Mouse (Mus musculus) hindbrain, embryonic 11.5 days (tissue): ENCODE measurements at regions not wholly inside any gene's neighbourhood (a gene's known extent, or its start where the extent isn't known, plus 50 kb on each side); places are given as distances from the start of the nearest gene placed in this dataset.

Experiments
- ATAC-seq: fragments of 200-750 bp; cut with Nextera tagmentation; 2 replicates; pipeline ENCODE4 v1.8.0; 2017; ENCODE audit warnings: mild to moderate bottlenecking, moderate TSS enrichment, moderate library complexity; ENCODE audit not compliant: low FRiP score
- DNase-seq: peaks from one replicate; pipeline ENCODE4 v3.0.0-alpha.2; 2015; ENCODE audit warnings: low spot score
- H3K27ac ChIP-seq: fragments of 300-500 bp; sonication (generic); 2 replicates; pipeline ENCODE4 v1.5.1; 2014; ENCODE audit warnings: mild to moderate bottlenecking, low read depth, low read length
- H3K27me3 ChIP-seq: fragments of 300-500 bp; sonication (generic); 2 replicates; pipeline ENCODE4 v1.6.1; 2014; ENCODE audit warnings: mild to moderate bottlenecking, low read length, moderate library complexity, mixed read lengths; ENCODE audit not compliant: control insufficient read depth, insufficient read depth
- H3K36me3 ChIP-seq: fragments of 300-500 bp; sonication (generic); 2 replicates; pipeline ENCODE4 v1.6.1; 2014; ENCODE audit warnings: mild to moderate bottlenecking, low read length, moderate library complexity, mixed read lengths; ENCODE audit not compliant: control insufficient read depth, insufficient read depth
- H3K4me1 ChIP-seq: fragments of 300-500 bp; sonication (generic); replicated peaks from 2 replicates; pipeline ENCODE4 v1.6.1; 2014; ENCODE audit warnings: low read length, mixed read lengths; ENCODE audit not compliant: control insufficient read depth, insufficient read depth
- H3K4me2 ChIP-seq: fragments of 300-500 bp; sonication (generic); replicated peaks from 2 replicates; pipeline ENCODE4 v1.6.1; 2014; ENCODE audit warnings: mild to moderate bottlenecking, low read depth, low read length
- H3K4me3 ChIP-seq: fragments of 300-500 bp; sonication (generic); 2 replicates; pipeline ENCODE4 v1.5.1; 2014; ENCODE audit warnings: low read depth, low read length
- H3K9ac ChIP-seq: fragments of 300-500 bp; sonication (generic); 2 replicates; pipeline ENCODE4 v1.6.1; 2014; ENCODE audit warnings: low read depth, low read length
- H3K9me3 ChIP-seq: fragments of 300-500 bp; sonication (generic); 2 replicates; pipeline ENCODE4 v1.6.1; 2016; ENCODE audit warnings: low read length; ENCODE audit not compliant: control insufficient read depth
- WGBS: fragments of 180-500 bp; shearing (Covaris S2); extraction: QIAGEN DNeasy Blood & Tissue Kit; methylation state at CpG from one replicate; pipeline ENCODE4 v1.1.7; 2014; 5-methylcytosine and 5-hydroxymethylcytosine counted together

- H3K4me3 ChIP-seq = no peak overlapping the region
- H3K9me3 ChIP-seq = no peaks in the 10 kb centered on the region
- no peak overlapping the region for H3K27ac ChIP-seq
- H3K4me2 ChIP-seq = no peak overlapping the region
- H3K36me3 ChIP-seq = no peaks in the 10 kb centered on the region
- H3K9ac ChIP-seq = no peak overlapping the region
- 90% methylated on average over 3 of the region's 3 CpGs for whole genome bisulfite sequencing
- no peak for ATAC-seq
- H3K27me3 ChIP-seq = no peaks in the 10 kb centered on the region
- H3K4me1 ChIP-seq = no peaks in the 10 kb centered on the region
- no peak for DNase-seq
Observed at GRCm38 (mm10) chr4:105879891-105880290, 90.2 kb downstream of the Gm12728 start.

DNA sequence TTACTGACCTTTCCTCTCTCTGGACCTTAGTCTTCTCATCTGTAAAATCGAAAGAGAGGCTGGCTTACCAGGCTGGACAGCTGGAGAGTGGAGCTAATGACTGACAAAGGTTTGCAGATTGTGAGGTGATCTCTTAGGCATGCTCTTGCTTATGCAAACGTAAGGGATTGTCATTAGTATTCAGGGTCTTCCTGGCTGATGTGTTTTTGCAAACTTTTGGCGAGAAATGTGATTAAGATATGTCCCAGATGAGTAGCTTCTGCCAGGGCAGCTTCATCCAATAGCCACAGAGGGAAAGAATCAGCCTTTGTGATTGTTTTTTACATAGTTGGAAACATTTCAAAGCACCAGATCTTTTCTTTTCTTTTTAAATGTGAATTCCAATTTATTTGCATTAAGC, 95.1 kb downstream of the Gm12728 start:
- no peak overlapping the region for H3K4me3 ChIP-seq
- whole genome bisulfite sequencing = 56% methylated on average over 3 of the region's 3 CpGs
- DNase-seq = no peak

GRCm38 (mm10) chr4:105891438-105891837, 101.8 kb downstream of the Gm12728 start:
- no peak overlapping the region for H3K4me3 ChIP-seq
- WGBS = 87% methylated on average over 4 of the region's 4 CpGs
- H3K4me2 ChIP-seq = no peak overlapping the region
- DNase-seq (no peak), ATAC-seq (no peak)
- H3K27ac ChIP-seq = no peak overlapping the region
- H3K9ac ChIP-seq = no peak overlapping the region
- H3K4me1 ChIP-seq = no peaks in the 10 kb centered on the region
- H3K36me3 ChIP-seq = no peaks in the 10 kb centered on the region
- no peaks in the 10 kb centered on the region for H3K27me3 ChIP-seq
- no peaks in the 10 kb centered on the region for H3K9me3 ChIP-seq

More for the DNA sequence above, 95.1 kb downstream of the Gm12728 start:
- Histone ChIP-seq H3K4me2 (no peak overlapping the region), H3K9me3 (no peaks in the 10 kb centered on the region), H3K4me1 (no peaks in the 10 kb centered on the region), H3K27ac (no peak overlapping the region), H3K27me3 (no peaks in the 10 kb centered on the region), H3K36me3 (no peaks in the 10 kb centered on the region), H3K9ac (no peak overlapping the region)
- no peak for ATAC-seq

- ATAC-seq = no peak
- Histone ChIP-seq H3K9me3 (no peaks in the 10 kb centered on the region), H3K4me3 (no peak overlapping the region), H3K4me1 (no peaks in the 10 kb centered on the region), H3K36me3 (no peaks in the 10 kb centered on the region), H3K9ac (no peak overlapping the region), H3K27me3 (no peaks in the 10 kb centered on the region), H3K27ac (no peak overlapping the region), H3K4me2 (no peak overlapping the region)
- WGBS = 86% methylated on average over 2 of the region's 2 CpGs
- no peak for DNase-seq
Observed at GRCm38 (mm10) chr4:105892065-105892464, 102.4 kb downstream of the Gm12728 start.

DNA sequence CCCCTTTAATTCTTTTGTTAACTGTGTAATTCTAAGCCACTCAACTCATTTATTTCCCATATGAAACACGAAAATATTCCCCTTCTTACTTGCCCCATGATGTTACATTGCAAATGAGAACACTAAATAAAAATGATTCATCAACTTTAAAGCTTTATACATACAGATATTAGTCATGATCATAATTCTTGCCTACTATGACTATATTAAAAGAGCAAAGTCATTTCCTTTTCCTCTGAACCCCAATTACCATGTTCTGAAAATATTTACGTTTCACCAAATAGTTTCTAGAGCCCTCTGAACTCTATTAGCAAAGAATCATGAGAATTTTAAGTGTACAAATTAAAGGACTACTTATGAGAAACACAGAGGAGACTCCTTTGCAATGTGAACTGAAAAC, 105.4 kb downstream of the Gm12728 start:
- Histone ChIP-seq H3K4me3 (no peak overlapping the region), H3K27me3 (no peaks in the 10 kb centered on the region), H3K9me3 (no peaks in the 10 kb centered on the region), H3K9ac (no peak overlapping the region), H3K4me2 (no peak overlapping the region), H3K4me1 (no peaks in the 10 kb centered on the region), H3K36me3 (no peaks in the 10 kb centered on the region), H3K27ac (no peak overlapping the region)
- DNase-seq (no peak), ATAC-seq (no peak)
- WGBS = 77% methylated on average over 2 of the region's 2 CpGs

GRCm38 (mm10) chr4:105898054-105898847, 108.6 kb downstream of the Gm12728 start:
- ATAC-seq = no peak
- Histone ChIP-seq H3K4me2 (no peak overlapping the region), H3K27ac (no peak overlapping the region), H3K4me3 (no peak overlapping the region), H3K36me3 (no peaks in the 10 kb centered on the region), H3K9ac (no peak overlapping the region), H3K9me3 (no peaks in the 10 kb centered on the region), H3K4me1 (no peaks in the 10 kb centered on the region), H3K27me3 (no peaks in the 10 kb centered on the region)
- 92% methylated on average over 5 of the region's 5 CpGs for WGBS
- DNase-seq = no peak

- Histone ChIP-seq H3K27me3 (no peaks in the 10 kb centered on the region), H3K9ac (no peak overlapping the region), H3K36me3 (no peaks in the 10 kb centered on the region), H3K9me3 (no peaks in the 10 kb centered on the region), H3K27ac (no peak overlapping the region), H3K4me2 (no peak overlapping the region), H3K4me3 (no peak overlapping the region), H3K4me1 (no peaks in the 10 kb centered on the region)
- 48% methylated on average over 8 of the region's 8 CpGs for WGBS
- no peak for ATAC-seq
- no peak for DNase-seq
Observed at GRCm38 (mm10) chr4:105904896-105905295, 115.2 kb downstream of the Gm12728 start.

GRCm38 (mm10) chr4:105906411-105906810, 116.7 kb downstream of the Gm12728 start:
- no peak for ATAC-seq
- Histone ChIP-seq H3K27ac (no peak overlapping the region), H3K9ac (no peak overlapping the region), H3K36me3 (no peaks in the 10 kb centered on the region), H3K9me3 (no peaks in the 10 kb centered on the region), H3K4me3 (no peak overlapping the region), H3K4me2 (no peak overlapping the region), H3K4me1 (no peaks in the 10 kb centered on the region), H3K27me3 (no peaks in the 10 kb centered on the region)
- no peak for DNase-seq
- WGBS = 93% methylated on average over 4 of the region's 4 CpGs

- Histone ChIP-seq H3K27me3 (no peaks in the 10 kb centered on the region), H3K36me3 (no peaks in the 10 kb centered on the region), H3K4me1 (no peaks in the 10 kb centered on the region), H3K4me3 (no peak overlapping the region), H3K9me3 (no peaks in the 10 kb centered on the region), H3K4me2 (no peak overlapping the region), H3K9ac (no peak overlapping the region), H3K27ac (no peak overlapping the region)
- WGBS = 93% methylated on average over 7 of the region's 7 CpGs
- ATAC-seq (no peak), DNase-seq (no peak)
Observed at GRCm38 (mm10) chr4:105907611-105908010, 117.9 kb downstream of the Gm12728 start.
